16 mouse cellular contexts compared by ENCODE assay signal in the genomic region with DNA sequence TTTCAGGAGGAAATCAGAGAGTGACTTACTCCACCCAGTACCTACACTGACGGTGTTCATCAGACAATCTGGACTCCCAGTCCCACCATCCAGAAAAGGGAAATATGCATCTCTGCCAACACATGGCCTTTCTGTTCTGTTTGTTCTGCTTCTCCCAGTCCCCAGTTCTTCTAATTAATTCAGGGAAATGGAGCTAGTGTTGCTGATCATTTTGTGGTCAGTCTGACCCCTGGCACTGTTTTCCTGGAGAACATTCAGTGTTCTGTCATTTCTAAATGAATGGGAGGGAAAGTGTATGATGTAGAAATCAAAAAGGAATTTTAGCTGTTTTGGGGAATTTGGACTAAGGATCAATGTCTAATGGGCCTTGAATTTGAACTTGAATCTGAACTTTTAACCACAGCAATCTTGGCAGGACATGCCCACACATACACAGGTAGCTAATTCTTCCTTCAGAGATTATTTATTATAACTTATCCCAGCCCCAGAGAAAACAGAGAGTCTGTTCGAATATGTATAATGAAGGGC.
"Had no signal": no experiment of that assay in that cellular context is flagged by ENCODE, and none has a peak within 500 bp of the region (broad histone marks: within the 10 kb centered on the region; RNA-seq: fewer than 3 reads in every experiment).

No protein-coding gene starts in this region.

- H3K27ac ChIP-seq: kidney, embryonic 15.5 days; limb, embryonic 10.5 days; limb, embryonic 13.5 days; liver, embryonic 14.5 days; macrophage; midbrain, embryonic 13.5 days; stomach, postnatal 0 days had no signal

- H3K27me3 ChIP-seq: kidney, embryonic 15.5 days; limb, embryonic 13.5 days; midbrain, embryonic 13.5 days had no signal

- H3K4me3 ChIP-seq: kidney, embryonic 15.5 days; limb, embryonic 10.5 days; limb, embryonic 13.5 days; midbrain, embryonic 13.5 days had no signal

- H3K36me3 ChIP-seq: kidney, embryonic 15.5 days; limb, embryonic 10.5 days; limb, embryonic 13.5 days; midbrain, embryonic 13.5 days had no signal

- ATAC-seq: intestine, postnatal 0 days; liver, postnatal 0 days; lung, postnatal 0 days; midbrain, embryonic 13.5 days had no signal

- DNase-seq: kidney, postnatal 25 days; liver; liver, postnatal 0 days; lung, embryonic 14.5 days; thymus, adult 2 months; thymus, postnatal 14 days; thymus, postnatal 4 days had no signal

- H3K4me2 ChIP-seq: kidney, embryonic 15.5 days; limb, embryonic 13.5 days; lung, embryonic 14.5 days; midbrain, embryonic 13.5 days had no signal

- H3K9ac ChIP-seq: kidney, embryonic 15.5 days; limb, embryonic 13.5 days; liver, embryonic 14.5 days; liver, postnatal 0 days; lung, embryonic 14.5 days; midbrain, embryonic 13.5 days had no signal

- H3K4me1 ChIP-seq: kidney, embryonic 15.5 days; limb, embryonic 13.5 days had no signal

- H3K9me3 ChIP-seq: kidney, embryonic 15.5 days; limb, embryonic 10.5 days; limb, embryonic 13.5 days; midbrain, embryonic 13.5 days had no signal
